Mouse (Mus musculus): ENCODE data around the gene Gm12695. TPM values are rescaled to one million over a fixed set of nuclear protein-coding genes. Genes with fewer than 3 reads are reported as not detected.

Gm12695 gene
- polyA plus RNA-seq, 1 experiment from 2014 or later, result not detected

- ATAC-seq (ENCODE audit: low read depth), result no peak
- H3K4me2 ChIP-seq (ENCODE audit: low read depth, low read length), result no peak overlapping the region
- no peaks in the 10 kb centered on the region for H3K4me1 ChIP-seq (ENCODE audit: control insufficient read depth, insufficient read depth, low read length)
- H3K4me3 ChIP-seq (ENCODE audit: low read depth, low read length), result no peak overlapping the region
- H3K9ac ChIP-seq (replicated peaks; ENCODE audit: low read depth, low read length), result no peak overlapping the region
- no peaks in the 10 kb centered on the region for H3K36me3 ChIP-seq (ENCODE audit: control insufficient read depth, insufficient read depth, low read length)
- H3K9me3 ChIP-seq (ENCODE audit: control insufficient read depth, low read length), result no peaks in the 10 kb centered on the region
- H3K27ac ChIP-seq (ENCODE audit: low read depth, low read length), result no peak overlapping the region
- H3K27me3 ChIP-seq (ENCODE audit: control insufficient read depth, insufficient read depth, low read length), result no peaks in the 10 kb centered on the region
Observed at GRCm38 (mm10) chr4:96680966-96681365, 104.0 kb downstream of the Gm12695 start.

GRCm38 (mm10) chr4:96680233-96680632, 104.8 kb downstream of the Gm12695 start:
- 29% methylated on average over 1 of the region's 1 CpGs for WGBS
- H3K9ac ChIP-seq (replicated peaks; ENCODE audit: low read depth, low read length), result no peak overlapping the region
- H3K9me3 ChIP-seq (ENCODE audit: control insufficient read depth, low read length), result no peaks in the 10 kb centered on the region
- H3K27me3 ChIP-seq (ENCODE audit: control insufficient read depth, insufficient read depth, low read length), result no peaks in the 10 kb centered on the region
- H3K4me1 ChIP-seq (ENCODE audit: control insufficient read depth, insufficient read depth, low read length), result no peaks in the 10 kb centered on the region
- H3K27ac ChIP-seq (ENCODE audit: low read depth, low read length), result no peak overlapping the region
- no peak overlapping the region for H3K4me2 ChIP-seq (ENCODE audit: low read depth, low read length)
- no peaks in the 10 kb centered on the region for H3K36me3 ChIP-seq (ENCODE audit: control insufficient read depth, insufficient read depth, low read length)
- ATAC-seq (ENCODE audit: low read depth), result no peak
- H3K4me3 ChIP-seq (ENCODE audit: low read depth, low read length), result no peak overlapping the region

Other genes starting within 250 kb of the Gm12695 start
- 4.4 and 5.4 TPM in 2 replicates for gene Cyp2j6, start 231.5 kb downstream of the Gm12695 start, polyA plus RNA-seq (2014; fragmentation: Nextera tagmentation; extraction: Ambion mirVana)
- gene Cyp2j9, start 193.6 kb downstream of the Gm12695 start, polyA plus RNA-seq (2014; fragmentation: Nextera tagmentation; extraction: Ambion mirVana), result 7.1 and 8.2 TPM in 2 replicates
- gene Cyp2j5, start 121.0 kb downstream of the Gm12695 start, polyA plus RNA-seq (2014; fragmentation: Nextera tagmentation; extraction: Ambion mirVana), result not detected in 2 replicates

Data from neural tube, embryonic 14.5 days (tissue).